Mouse (Mus musculus) hindbrain, embryonic 13.5 days (tissue): ENCODE results near the gene Chmp2a. TPM values are rescaled to one million over a fixed set of nuclear protein-coding genes. Genes with fewer than 3 reads are reported as not detected.
A peak's percentile ranks its signal among the peaks of the same experiment; 100 is the strongest.

ENCODE experiments used
- ATAC-seq: fragments of 200-750 bp; cut with Nextera tagmentation; 2 replicates; pipeline ENCODE4 v1.8.0; 2017; ENCODE audit warnings: moderate TSS enrichment; ENCODE audit not compliant: low FRiP score
- H3K27ac ChIP-seq: fragments of 300-500 bp; sonication (generic); 2 replicates; pipeline ENCODE4 v1.5.1; 2015; ENCODE audit warnings: inconsistent platforms, mild to moderate bottlenecking, moderate library complexity
- H3K27me3 ChIP-seq: fragments of 300-500 bp; sonication (generic); 2 replicates; pipeline ENCODE4 v1.6.1; 2015; ENCODE audit warnings: mild to moderate bottlenecking, inconsistent platforms
- H3K36me3 ChIP-seq: fragments of 300-500 bp; sonication (generic); 2 replicates; pipeline ENCODE4 v1.6.1; 2015; ENCODE audit warnings: mild to moderate bottlenecking, inconsistent platforms
- H3K4me1 ChIP-seq: fragments of 300-500 bp; sonication (generic); replicated peaks from 2 replicates; pipeline ENCODE4 v1.6.1; 2015; ENCODE audit warnings: inconsistent platforms
- H3K4me2 ChIP-seq: fragments of 300-500 bp; sonication (generic); 2 replicates; pipeline ENCODE4 v1.6.1; 2015; ENCODE audit warnings: inconsistent platforms, mild to moderate bottlenecking, moderate library complexity
- H3K4me3 ChIP-seq: fragments of 300-500 bp; sonication (generic); 2 replicates; pipeline ENCODE4 v1.5.1; 2015; ENCODE audit warnings: mild to moderate bottlenecking, inconsistent platforms
- H3K9ac ChIP-seq: fragments of 300-500 bp; sonication (generic); 2 replicates; pipeline ENCODE4 v1.6.1; 2015; ENCODE audit warnings: mild to moderate bottlenecking, inconsistent platforms
- H3K9me3 ChIP-seq: fragments of 300-500 bp; sonication (generic); 2 replicates; pipeline ENCODE4 v1.6.1; 2016; ENCODE audit warnings: inconsistent platforms
- WGBS: fragments of 180-500 bp; shearing (Covaris S2); methylation state at CpG from one replicate; pipeline ENCODE4 v1.1.7; 2015; 5-methylcytosine and 5-hydroxymethylcytosine counted together
- polyA plus RNA-seq: library from polyadenylated mRNA; unstranded; fragments of >200 nt; fragmentation: Nextera tagmentation; extraction: Ambion mirVana; gene quantifications from 2 replicates; pipeline ENCODE4 v1.2.1, GENCODE M21; 2015

Chmp2a gene
- polyA plus RNA-seq, 1 experiment from 2014 or later = 184 TPM

- no peaks in the 10 kb centered on the region for H3K9me3 ChIP-seq
- H3K27ac ChIP-seq = 0 out of 2 replicates have a peak overlapping the region, but pooled peaks have one; percentile 8
- 92% methylated on average over 7 of the region's 7 CpGs for WGBS
- H3K9ac ChIP-seq = no peak overlapping the region
- ATAC-seq = no peak
- H3K4me2 ChIP-seq = no peak overlapping the region
- H3K36me3 ChIP-seq = peaks cover 70% of the 10 kb centered on the region
- no peaks in the 10 kb centered on the region for H3K27me3 ChIP-seq
- H3K4me3 ChIP-seq = no peak overlapping the region
- H3K4me1 ChIP-seq = peaks cover 42% of the 10 kb centered on the region
Observed at GRCm38 (mm10) chr7:13032541-13032940, 2.1 kb downstream of the Chmp2a start.

DNA sequence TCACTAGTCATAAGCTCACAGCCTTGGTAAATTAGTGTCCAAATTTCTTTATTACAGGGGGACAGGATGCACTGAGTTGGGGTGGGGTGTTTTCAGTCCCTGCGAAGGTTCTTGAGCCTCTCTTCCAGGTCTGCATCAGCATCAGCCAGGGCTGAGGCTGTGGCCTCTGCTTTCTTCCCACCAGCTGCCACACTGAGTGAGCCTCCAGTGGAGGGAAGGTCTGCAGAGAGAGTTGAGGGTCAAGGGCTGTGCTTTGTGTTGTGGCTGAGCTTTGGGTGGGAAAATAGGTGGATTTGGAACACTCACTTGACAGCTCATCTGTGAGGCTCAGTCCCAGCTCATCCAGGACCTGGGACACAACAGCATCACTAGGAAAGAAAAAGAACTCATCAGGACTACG lies 2.6 kb downstream of the Chmp2a start:
- Histone ChIP-seq H3K4me1 (peaks cover 45% of the 10 kb centered on the region), H3K36me3 (peaks cover 76% of the 10 kb centered on the region), H3K27me3 (no peaks in the 10 kb centered on the region), H3K27ac (0 out of 2 replicates have a peak overlapping the region, but pooled peaks have one; percentile 8), H3K4me3 (no peak overlapping the region), H3K4me2 (no peak overlapping the region), H3K9ac (no peak overlapping the region), H3K9me3 (no peaks in the 10 kb centered on the region)
- no peak for ATAC-seq
- 88% methylated on average over 2 of the region's 2 CpGs for WGBS

DNA sequence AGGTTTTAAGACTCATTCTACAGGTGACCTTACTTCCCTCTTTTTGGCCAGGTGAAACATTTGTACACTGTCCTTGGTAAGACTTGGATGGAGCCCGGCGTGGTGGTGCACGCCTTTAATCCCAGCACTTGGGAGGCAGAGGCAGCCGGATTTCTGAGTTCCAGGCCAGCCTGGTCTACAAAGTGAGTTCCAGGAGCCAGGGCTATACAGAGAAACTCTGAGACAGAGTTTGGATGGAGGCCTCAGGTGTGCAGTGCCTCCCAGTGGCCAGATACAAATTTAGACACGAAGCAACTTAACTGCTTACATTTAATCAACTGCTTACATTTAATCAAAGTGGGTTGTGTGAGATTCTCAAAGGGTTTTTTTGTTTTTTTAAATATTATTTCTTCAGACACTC lies 3.5 kb downstream of the Chmp2a start:
- Histone ChIP-seq H3K9me3 (no peaks in the 10 kb centered on the region), H3K27ac (no peak overlapping the region), H3K27me3 (no peaks in the 10 kb centered on the region), H3K9ac (no peak overlapping the region), H3K36me3 (peaks cover 82% of the 10 kb centered on the region), H3K4me2 (no peak overlapping the region), H3K4me1 (peaks cover 45% of the 10 kb centered on the region), H3K4me3 (no peak overlapping the region)
- no peak for ATAC-seq
- WGBS = 76% methylated on average over 5 of the region's 5 CpGs

- no peak overlapping the region for H3K4me2 ChIP-seq
- WGBS = 90% methylated on average over 4 of the region's 4 CpGs
- H3K36me3 ChIP-seq = peaks cover 73% of the 10 kb centered on the region
Observed at GRCm38 (mm10) chr7:13028986-13029385, 5.6 kb downstream of the Chmp2a start.

DNA sequence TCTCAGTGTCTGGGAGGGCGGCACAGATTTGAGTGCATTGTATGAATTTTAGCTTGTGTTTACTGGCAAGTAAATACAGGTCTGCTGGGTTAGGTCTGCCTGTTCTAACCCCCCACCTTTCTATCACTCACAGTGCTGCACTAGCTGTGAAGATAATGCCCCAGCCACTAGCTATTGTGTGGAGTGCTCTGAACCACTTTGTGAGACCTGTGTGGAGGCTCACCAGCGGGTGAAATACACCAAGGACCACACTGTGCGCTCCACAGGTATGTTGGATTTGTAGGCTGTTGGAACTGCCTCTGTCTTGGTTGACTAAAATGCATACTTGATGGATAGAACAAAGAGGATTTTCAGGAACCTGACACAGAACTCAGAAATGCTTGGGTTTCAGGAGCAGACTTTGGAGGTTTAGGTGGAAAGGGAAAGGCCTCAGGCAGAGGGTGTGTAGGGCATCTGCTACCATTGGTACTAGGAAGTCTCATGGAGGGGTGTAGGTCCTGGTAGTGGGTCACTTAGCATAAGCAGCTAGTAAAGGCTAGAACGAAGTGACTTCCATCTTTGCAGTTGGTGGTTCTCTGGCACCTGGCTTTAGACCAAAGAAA lies 9.0 kb downstream of the Chmp2a start:
- 31% methylated on average over 4 of the region's 4 CpGs for WGBS
- peak overlapping the region; percentile 98 for H3K4me2 ChIP-seq
- peak overlapping the region; percentile 100 for H3K27ac ChIP-seq
- no peak for ATAC-seq
- peaks cover 50% of the 10 kb centered on the region for H3K36me3 ChIP-seq
- H3K4me1 ChIP-seq = peaks cover 37% of the 10 kb centered on the region
- peak overlapping the region; percentile 98 for H3K9ac ChIP-seq
- no peaks in the 10 kb centered on the region for H3K27me3 ChIP-seq
- H3K4me3 ChIP-seq = peak overlapping the region; percentile 87
- H3K9me3 ChIP-seq = no peaks in the 10 kb centered on the region

More at GRCm38 (mm10) chr7:13028986-13029385, 5.6 kb downstream of the Chmp2a start:
- Histone ChIP-seq H3K4me1 (peaks cover 38% of the 10 kb centered on the region), H3K4me3 (no peak overlapping the region), H3K27me3 (no peaks in the 10 kb centered on the region), H3K27ac (no peak overlapping the region), H3K9me3 (no peaks in the 10 kb centered on the region), H3K9ac (peak overlapping the region; percentile 24; the same call in 1 of the 2 replicates)
- no peak for ATAC-seq

GRCm38 (mm10) chr7:13024805-13025204 lies 9.8 kb downstream of the Chmp2a start:
- no peaks in the 10 kb centered on the region for H3K9me3 ChIP-seq
- peak overlapping the region; percentile 100 for H3K27ac ChIP-seq
- under 1% methylated on average over 29 of the region's 44 CpGs for WGBS
- H3K4me3 ChIP-seq = peak overlapping the region; percentile 87
- H3K27me3 ChIP-seq = no peaks in the 10 kb centered on the region
- ATAC-seq = peak; percentile 69
- H3K4me2 ChIP-seq = peak overlapping the region; percentile 98
- H3K9ac ChIP-seq = peak overlapping the region; percentile 98
- H3K36me3 ChIP-seq = peaks cover 42% of the 10 kb centered on the region
- peaks cover 37% of the 10 kb centered on the region for H3K4me1 ChIP-seq

DNA sequence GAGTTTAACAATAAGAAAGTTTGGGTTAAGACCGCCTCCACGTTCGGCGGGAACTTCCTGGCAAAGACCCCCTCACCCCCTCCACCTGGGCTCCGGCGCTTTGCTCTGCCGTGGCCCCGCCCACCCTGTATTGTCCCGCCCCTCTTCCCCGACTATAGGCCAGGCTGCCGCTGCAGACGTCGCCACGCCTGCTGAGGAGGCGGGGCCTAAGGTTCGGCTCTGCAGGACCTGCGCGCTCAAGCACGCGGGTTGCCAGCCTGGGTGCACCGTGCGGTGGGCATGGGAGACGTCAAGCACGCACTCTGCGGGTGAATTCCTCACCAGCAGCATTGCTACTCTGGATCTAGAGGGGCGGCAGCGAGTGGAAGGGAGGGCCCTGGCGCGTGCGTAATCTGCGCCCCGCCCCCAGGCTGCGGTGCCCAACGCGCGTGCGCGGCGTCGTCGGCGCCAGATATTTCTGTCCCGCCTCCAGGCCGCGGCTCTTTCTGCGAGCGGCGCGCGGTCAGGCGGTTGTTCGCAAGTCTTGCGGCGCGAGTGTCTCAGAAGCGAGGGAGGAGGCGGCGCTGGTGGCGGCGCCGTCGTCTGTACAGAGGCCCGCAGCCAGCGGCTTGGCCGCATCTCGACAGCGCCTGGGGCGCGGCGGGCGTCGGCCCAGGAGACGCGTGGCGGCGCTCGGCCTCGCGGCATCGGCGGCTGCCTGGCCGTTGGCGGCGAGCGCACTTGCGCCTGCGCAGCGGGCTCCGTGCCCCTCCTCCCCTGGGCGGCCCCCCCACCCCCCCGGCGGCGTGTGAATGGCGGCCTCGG lies 10.5 kb downstream of the Chmp2a start:
- 0% methylated on average over 62 of the region's 95 CpGs for WGBS
- peak; percentile 87 for ATAC-seq
- no peaks in the 10 kb centered on the region for H3K27me3 ChIP-seq

GRCm38 (mm10) chr7:13022773-13023535 lies 11.7 kb downstream of the Chmp2a start:
- ATAC-seq = peak; percentile 52
- H3K27ac ChIP-seq = peak overlapping the region; percentile 100
- H3K4me2 ChIP-seq = peak overlapping the region; percentile 98
- no peaks in the 10 kb centered on the region for H3K9me3 ChIP-seq
- peak overlapping the region; percentile 87 for H3K4me3 ChIP-seq
- WGBS = 2% methylated on average over 31 of the region's 31 CpGs
- peak overlapping the region; percentile 98 for H3K9ac ChIP-seq
- peaks cover 23% of the 10 kb centered on the region for H3K36me3 ChIP-seq
- peaks cover 37% of the 10 kb centered on the region for H3K4me1 ChIP-seq
- no peaks in the 10 kb centered on the region for H3K27me3 ChIP-seq

More for the DNA sequence above, 10.5 kb downstream of the Chmp2a start:
- Histone ChIP-seq H3K9me3 (no peaks in the 10 kb centered on the region), H3K36me3 (peaks cover 35% of the 10 kb centered on the region), H3K9ac (peak overlapping the region; percentile 98), H3K4me2 (peak overlapping the region; percentile 98), H3K4me3 (peak overlapping the region; percentile 87), H3K27ac (peak overlapping the region; percentile 100), H3K4me1 (peaks cover 37% of the 10 kb centered on the region)

GRCm38 (mm10) chr7:13015217-13015616 lies 19.4 kb downstream of the Chmp2a start:
- Histone ChIP-seq H3K36me3 (no peaks in the 10 kb centered on the region), H3K27me3 (0 out of 2 replicates have a peak, but pooled peaks cover 4% of the 10 kb centered on the region), H3K4me2 (no peak overlapping the region), H3K4me1 (peaks cover 6% of the 10 kb centered on the region), H3K4me3 (no peak overlapping the region), H3K27ac (no peak overlapping the region), H3K9ac (no peak overlapping the region), H3K9me3 (no peaks in the 10 kb centered on the region)
- 84% methylated on average over 1 of the region's 1 CpGs for WGBS
- ATAC-seq = no peak

DNA sequence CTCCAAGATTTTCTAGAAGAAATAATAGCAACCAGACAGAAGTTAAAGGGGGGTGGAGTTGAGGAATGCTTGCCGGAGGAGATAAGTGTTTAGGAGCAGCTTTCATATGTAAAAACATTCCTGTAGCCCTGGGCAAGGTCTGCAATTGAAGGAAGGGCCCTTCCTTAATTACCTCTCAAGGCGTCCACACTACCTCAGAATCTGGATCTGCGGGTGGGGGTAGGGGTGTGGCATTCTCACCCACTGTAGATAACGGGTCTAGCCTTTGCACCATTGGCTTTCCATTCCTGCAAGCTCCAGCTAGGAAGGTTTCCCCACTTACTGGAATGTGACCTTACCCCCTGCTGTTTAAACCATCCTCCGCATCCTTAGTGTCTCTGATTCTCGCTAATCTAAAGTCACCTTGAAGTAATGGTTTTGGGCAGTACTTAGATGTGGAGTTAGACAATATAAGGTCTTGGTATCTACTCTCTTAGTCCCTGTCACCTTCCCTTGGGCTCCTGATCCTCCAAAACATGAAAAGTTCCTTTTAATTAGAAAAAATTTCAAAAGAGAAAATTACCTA lies 20.2 kb downstream of the Chmp2a start:
- no peak overlapping the region for H3K4me2 ChIP-seq
- WGBS = 36% methylated on average over 6 of the region's 6 CpGs
- no peak overlapping the region for H3K9ac ChIP-seq
- no peak for ATAC-seq
- no peak overlapping the region for H3K27ac ChIP-seq
- H3K27me3 ChIP-seq = 0 out of 2 replicates have a peak, but pooled peaks cover 4% of the 10 kb centered on the region
- H3K36me3 ChIP-seq = no peaks in the 10 kb centered on the region
- no peak overlapping the region for H3K4me3 ChIP-seq
- H3K4me1 ChIP-seq = peaks cover 7% of the 10 kb centered on the region
- H3K9me3 ChIP-seq = no peaks in the 10 kb centered on the region

DNA sequence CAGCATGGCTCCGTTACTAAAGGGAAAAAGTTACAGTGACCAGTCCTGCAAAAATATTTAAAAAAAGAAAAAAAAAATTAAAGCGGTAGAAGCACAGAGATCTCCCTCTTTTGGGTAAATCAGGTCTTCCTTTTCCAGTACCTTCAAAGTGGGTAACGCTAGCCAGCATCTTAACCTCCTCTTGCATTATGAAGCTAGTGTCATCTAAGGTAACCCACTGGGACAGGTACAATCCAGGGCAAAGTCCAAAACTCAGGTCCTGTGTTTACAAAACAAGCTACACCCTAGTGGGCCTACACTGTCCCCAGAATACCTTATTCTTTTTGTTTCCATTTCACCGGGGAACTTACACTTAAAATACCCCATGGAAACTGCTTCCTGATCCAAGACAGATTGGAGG lies 20.9 kb downstream of the Chmp2a start:
- 65% methylated on average over 4 of the region's 4 CpGs for WGBS
- H3K4me1 ChIP-seq = peaks cover 11% of the 10 kb centered on the region
- no peak overlapping the region for H3K4me3 ChIP-seq
- H3K27me3 ChIP-seq = 0 out of 2 replicates have a peak, but pooled peaks cover 4% of the 10 kb centered on the region
- H3K9me3 ChIP-seq = no peaks in the 10 kb centered on the region
- no peak overlapping the region for H3K9ac ChIP-seq
- H3K4me2 ChIP-seq = no peak overlapping the region
- H3K36me3 ChIP-seq = no peaks in the 10 kb centered on the region
- H3K27ac ChIP-seq = no peak overlapping the region
- no peak for ATAC-seq
